Mouse (Mus musculus) small intestine, adult 2 months (tissue): Measurements from ENCODE around the gene Irf2. TPM values are rescaled to one million over a fixed set of nuclear protein-coding genes. Genes with fewer than 3 reads are reported as not detected.

Experiments used
- H3K27ac ChIP-seq: fragments of 200-500 bp; 2 replicates; pipeline ENCODE4 v1.5.1; 2012; ENCODE audit warnings: low read depth, low read length, control low read depth, inconsistent platforms; ENCODE audit not compliant: insufficient read depth
- H3K27me3 ChIP-seq: fragments of 200-500 bp; 2 replicates; pipeline ENCODE4 v1.6.1; 2012; ENCODE audit warnings: mild to moderate bottlenecking, moderate library complexity, low read length, inconsistent platforms; ENCODE audit not compliant: control insufficient read depth, insufficient read depth
- H3K36me3 ChIP-seq: fragments of 200-500 bp; 2 replicates; pipeline ENCODE4 v1.6.1; 2012; ENCODE audit warnings: mild to moderate bottlenecking, low read length, control low read depth, inconsistent platforms; ENCODE audit not compliant: control insufficient read depth, insufficient read depth
- H3K4me1 ChIP-seq: fragments of 200-500 bp; 2 replicates; pipeline ENCODE4 v1.6.1; 2012; ENCODE audit warnings: low read length, inconsistent platforms, mixed read lengths; ENCODE audit not compliant: control insufficient read depth, insufficient read depth, insufficient read length
- H3K4me3 ChIP-seq: fragments of 200-500 bp; 2 replicates; pipeline ENCODE4 v1.5.1; 2012; ENCODE audit warnings: low read depth, mild to moderate bottlenecking, control low read depth, inconsistent platforms, low read length, moderate library complexity
- CTCF ChIP-seq: fragments of 200-500 bp; IDR thresholded peaks from 2 replicates; pipeline ENCODE4 v1.5.1; 2012; ENCODE audit warnings: low read depth, mild to moderate bottlenecking, control low read depth, inconsistent platforms, low read length, moderate library complexity, mixed read lengths; ENCODE audit not compliant: insufficient replicate concordance, insufficient read length; ENCODE audit errors: extremely low read depth
- POLR2A ChIP-seq: fragments of 200-500 bp; IDR thresholded peaks from 2 replicates; pipeline ENCODE4 v1.6.1; 2012; ENCODE audit warnings: low read depth, mild to moderate bottlenecking, control low read depth, inconsistent platforms, low read length, moderate library complexity
- WGBS: fragments of 180-500 bp; shearing (Covaris S2); methylation state at CpG from one replicate; pipeline ENCODE4 v1.1.7; 2018; 5-methylcytosine and 5-hydroxymethylcytosine counted together
- polyA plus RNA-seq: library from polyadenylated mRNA; depleted of rRNA; stranded (reverse); fragments of >200 nt; gene quantifications from 2 replicates; pipeline ENCODE4 v1.2.3, GENCODE M21; 2012; rRNA removed

The Irf2 gene
- polyA plus RNA-seq, 1 experiment = 29.6 TPM

DNA sequence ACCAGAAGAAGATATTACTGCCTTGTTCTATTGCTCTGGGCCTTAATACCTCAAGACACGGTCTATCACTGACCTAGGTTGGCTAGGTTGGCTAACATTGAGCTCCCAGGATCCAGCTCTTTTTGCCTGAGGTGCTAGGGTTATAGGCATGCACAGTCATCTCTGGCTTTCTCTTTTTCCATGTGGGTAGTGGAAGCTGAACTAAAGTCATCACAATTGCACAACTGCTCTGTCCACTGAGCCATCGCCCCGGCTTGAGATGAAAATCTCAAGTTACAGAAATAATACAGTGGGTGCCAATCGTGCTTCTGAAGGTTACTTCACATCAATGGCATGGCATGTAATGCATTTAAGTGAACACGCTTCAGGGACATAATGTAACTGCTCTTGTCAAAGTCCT is 156.5 kb downstream of the Irf2 start:
- Histone ChIP-seq H3K27ac (no peak overlapping the region), H3K4me3 (no peak overlapping the region), H3K36me3 (no peaks in the 10 kb centered on the region), H3K27me3 (no peaks in the 10 kb centered on the region), H3K4me1 (no peaks in the 10 kb centered on the region; the same call in 1 of the 2 replicates)
- TF ChIP-seq CTCF (no peak), POLR2A (no peak)
- WGBS = 94% methylated on average over 5 of the region's 5 CpGs

DNA sequence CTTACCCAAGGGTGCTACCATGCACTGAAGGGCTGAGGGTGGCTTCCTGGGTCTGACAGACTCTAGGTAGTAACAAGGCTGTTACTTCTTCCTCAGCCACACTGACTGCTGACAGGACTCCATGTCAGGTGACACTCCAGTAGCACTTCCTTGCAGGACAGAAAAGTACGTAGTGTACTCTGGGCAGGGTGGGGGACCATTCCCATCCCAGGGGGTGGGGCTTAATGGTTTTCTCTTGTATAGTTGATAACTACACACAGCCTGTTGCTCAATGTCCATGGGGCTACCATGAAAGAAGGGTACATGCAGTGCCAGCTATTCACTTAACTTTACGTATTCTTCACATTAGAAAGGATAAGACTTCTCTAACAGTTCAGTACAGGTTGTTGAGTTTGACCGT is 157.2 kb downstream of the Irf2 start:
- no peaks in the 10 kb centered on the region; the same call in 1 of the 2 replicates for H3K4me1 ChIP-seq
- WGBS = 90% methylated on average over 3 of the region's 3 CpGs
- H3K4me3 ChIP-seq = no peak overlapping the region
- H3K36me3 ChIP-seq = no peaks in the 10 kb centered on the region
- TF ChIP-seq POLR2A (no peak), CTCF (no peak)
- no peak overlapping the region for H3K27ac ChIP-seq
- H3K27me3 ChIP-seq = no peaks in the 10 kb centered on the region

Other genes with a start within 250 kb of the Irf2 start
- gene Cenpu, start 187.7 kb upstream of the Irf2 start, polyA plus RNA-seq = 1.4 and 1.5 TPM in 2 replicates
- 0.42 and 0.79 TPM in 2 replicates for gene Primpol, start 122.5 kb upstream of the Irf2 start, polyA plus RNA-seq
- 5.3 and 6.7 TPM in 2 replicates for gene Casp3, start 122.4 kb upstream of the Irf2 start, polyA plus RNA-seq
- 1.0 and 1.1 TPM in 2 replicates for gene Enpp6, start 247.2 kb downstream of the Irf2 start, polyA plus RNA-seq